Mouse (Mus musculus): ENCODE results near the gene Dscaml1. TPM values are rescaled to one million over a fixed set of nuclear protein-coding genes. Genes with fewer than 3 reads are reported as not detected.

Gene Dscaml1
- total RNA-seq, 2 experiments from 2014 or later, result 0.32 to 0.36 TPM

DNA sequence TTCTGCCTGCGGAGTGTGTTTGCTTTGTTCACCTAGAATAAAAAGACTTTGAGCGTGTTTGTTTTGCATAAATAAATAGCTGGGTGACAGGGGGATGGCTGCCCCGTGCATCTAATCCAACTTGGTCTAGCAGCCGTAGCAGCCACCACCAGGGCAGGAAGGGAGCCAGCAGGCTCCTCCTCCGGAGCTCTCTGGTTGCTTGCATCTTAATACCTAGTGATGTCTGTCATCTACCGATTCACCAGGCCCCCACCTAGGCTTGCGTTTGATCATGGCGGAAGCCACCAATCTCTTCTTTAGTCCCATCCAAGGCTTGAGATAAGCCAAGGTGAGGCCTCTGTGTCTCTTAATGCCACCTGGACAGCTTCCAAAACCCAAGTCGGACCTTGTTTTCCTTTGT, 193.6 kb downstream of the Dscaml1 start:
- no peak for DNase-seq (ENCODE audit: low spot score in 2 of 2)

DNA sequence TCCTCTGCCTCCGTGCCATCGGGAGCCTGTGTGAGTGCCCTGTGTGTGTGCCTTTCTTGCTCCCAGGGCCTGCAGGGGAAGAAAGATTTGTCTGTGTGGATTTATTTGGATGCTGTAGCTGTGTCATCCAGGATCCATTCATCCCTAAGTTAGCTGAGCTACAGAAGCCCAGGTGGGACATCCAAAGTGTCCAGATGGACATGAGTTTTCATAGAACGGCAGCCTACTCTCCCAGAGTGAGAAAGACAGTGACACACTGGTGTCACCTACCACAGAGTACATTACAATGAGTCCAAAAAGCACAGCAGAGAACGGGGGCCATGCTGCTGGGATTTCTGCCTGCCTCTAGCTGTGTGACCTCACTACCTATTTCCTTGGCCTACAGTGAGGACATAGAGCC, 194.5 kb downstream of the Dscaml1 start:
- DNase-seq (ENCODE audit: low spot score in 2 of 2), result no peak

DNA sequence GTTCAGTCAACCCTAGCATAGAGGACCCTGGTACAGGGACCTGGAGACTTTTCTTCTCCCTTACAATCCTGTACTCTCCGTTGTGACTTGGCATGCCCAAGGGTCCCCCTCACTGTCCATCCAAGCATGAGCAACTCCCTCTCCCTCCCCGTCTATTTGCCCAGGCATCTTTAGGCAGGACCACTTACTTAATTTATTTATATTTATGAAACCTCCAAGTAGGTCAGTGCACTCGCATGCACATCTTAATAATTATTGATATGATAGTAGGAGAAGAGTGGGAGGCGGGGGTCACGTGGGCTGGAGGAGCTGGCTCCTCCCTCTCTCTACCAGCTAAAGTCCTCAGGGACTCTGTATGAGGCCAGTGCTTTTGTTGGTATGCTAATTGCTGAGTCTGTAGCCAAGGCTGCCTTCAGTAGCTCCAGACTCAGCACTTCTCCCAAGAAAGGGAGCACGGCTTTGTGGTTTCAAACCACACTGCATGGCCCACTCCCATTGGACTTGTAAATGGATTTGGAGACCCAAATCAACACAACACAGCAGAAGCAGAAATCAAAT, 199.5 kb downstream of the Dscaml1 start:
- no peak for DNase-seq (ENCODE audit: low spot score in 2 of 2)

DNA sequence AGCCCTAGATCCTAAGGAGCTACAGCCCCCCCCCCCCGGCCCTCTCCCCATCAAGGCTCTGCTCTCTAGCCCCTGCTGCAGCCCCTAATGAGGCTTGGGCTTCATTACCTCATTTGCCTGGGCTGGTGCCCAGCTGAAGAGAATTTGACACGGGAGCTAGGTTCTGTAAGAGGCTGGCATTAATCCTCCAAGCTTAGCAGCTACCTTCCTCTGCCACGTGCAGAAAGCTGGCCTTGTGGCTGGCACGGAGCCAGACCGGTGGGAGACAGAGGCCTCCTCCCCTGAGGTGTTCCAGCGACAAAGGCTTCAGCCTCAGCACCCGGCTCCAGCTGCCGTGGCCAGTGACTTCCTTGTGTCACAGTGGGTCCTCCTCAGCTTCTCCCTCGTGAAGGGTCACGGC, 206.1 kb downstream of the Dscaml1 start:
- peak in 1 of 2 experiments; percentile 34 for DNase-seq (ENCODE audit: low spot score in 2 of 2)

DNA sequence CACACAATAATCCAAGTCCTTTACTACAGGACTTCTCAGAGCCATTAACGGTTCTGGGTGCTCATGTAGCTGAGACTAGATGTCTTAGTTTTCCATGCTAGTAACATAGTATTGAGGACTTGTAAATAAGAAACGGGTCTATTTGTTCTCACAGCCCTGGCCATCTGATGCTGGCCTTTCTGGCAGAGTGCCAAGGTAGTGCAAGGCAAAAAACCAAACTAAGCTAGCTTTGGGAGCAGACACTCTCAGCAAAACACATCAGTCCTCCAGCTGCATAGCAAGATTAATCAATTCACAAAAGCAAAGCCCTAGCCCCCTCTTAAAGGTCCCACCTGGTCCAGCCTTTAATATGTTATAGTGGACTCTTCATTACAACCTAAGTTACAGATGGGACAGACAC, 206.6 kb downstream of the Dscaml1 start:
- DNase-seq (ENCODE audit: low spot score in 2 of 2), result peak in 1 of 2 experiments; percentile 58

DNA sequence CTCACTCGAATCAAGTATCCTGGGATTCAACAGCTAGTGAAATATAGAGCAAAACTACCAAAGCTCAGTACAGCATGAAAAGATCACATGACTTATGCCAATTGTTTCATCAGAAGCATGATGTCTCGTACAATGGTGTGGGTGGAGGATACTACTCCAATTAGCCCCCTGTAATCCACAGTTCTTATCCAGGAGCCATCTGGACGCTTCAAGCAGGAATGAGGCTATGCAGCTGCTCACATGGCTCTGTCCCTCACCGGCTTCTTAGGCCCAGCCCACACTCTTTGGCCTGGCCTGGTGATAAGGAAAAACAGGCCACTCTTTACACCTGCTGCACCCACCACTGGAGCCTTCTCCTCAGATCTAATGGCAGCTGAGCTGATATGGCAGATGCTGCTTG, 208.6 kb downstream of the Dscaml1 start:
- DNase-seq (ENCODE audit: low spot score in 2 of 2), result no peak

DNA sequence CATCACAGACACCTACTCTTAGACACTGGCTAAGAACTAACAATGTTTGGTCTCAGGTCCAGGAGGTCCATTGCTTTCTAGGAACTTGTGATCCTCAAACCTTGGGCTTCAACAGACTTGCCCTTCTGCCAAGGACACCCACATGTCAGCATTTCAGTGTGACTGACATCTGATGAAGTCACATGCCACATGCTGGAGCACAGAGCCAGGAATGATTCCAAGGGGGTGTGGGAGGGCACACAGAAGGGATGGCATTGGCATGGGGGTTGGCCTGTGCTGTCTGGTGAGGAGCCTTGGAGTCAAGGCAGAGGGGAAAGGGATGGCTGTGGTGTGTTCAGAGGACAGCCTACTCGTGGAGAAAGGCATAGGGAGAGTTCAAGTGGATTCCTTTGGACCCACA, 210.9 kb downstream of the Dscaml1 start:
- DNase-seq (ENCODE audit: low spot score in 2 of 2), result no peak

DNA sequence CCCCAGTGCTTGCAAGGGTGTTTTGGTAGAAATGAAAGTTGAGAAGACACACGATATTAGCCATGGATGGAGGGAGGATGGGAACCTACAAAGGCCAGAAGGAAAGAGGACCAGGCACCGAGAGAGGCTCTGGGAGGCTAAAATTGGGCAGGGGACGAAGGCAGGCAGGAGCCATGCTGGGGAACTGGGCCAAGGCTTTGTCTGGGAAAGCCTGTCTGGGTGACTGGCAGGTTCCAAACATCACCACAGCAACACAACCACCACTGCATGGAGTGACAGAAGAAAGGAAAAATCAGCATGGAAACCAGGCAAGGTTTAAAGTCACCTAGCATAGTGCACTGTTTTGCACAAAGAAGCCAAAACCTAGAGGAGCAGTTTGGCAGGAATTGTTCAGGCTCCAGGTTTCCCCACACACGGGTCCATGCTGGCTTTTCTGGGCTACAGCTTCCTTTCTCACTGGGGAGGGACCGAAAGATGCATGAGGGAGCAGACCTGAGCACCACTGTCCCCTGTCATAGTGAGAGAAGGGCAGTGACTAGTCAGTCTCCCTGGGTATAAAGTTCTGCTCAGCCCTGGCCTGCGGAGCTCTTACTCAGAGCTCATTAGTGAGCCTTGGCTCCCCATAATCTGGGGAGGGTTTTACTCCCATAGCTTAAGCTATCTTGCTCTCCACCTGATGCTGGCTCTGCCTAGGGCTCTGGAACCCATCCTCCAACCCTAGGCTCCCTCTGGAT, 211.9 kb downstream of the Dscaml1 start:
- DNase-seq (ENCODE audit: low spot score in 2 of 2), result no peak

DNA sequence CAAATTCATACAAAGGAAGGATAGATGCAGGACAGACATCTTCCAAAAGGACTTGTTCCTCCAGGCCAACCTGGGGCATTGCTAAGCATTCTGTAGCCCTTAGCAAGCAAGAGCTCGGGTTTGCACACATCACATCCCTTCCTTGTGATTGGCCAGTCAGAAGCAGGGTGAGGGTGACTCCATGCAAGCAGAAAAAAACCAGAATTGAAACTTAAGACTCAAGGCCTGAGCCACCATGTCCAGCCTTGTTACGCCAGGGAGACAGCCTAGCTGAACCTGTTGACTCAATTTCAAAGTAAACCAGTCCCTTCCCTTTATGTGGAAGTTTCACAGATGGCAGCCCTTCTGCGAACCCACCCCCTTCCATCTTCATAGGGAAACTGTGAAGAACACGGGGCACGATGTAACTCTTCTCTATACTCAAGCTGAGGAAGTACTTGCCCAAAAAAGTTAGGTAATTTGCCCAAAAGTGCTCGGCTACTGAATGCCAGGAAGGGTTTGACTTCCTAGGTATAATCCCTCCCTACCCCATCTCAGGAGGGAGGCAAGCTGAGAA, 218.5 kb downstream of the Dscaml1 start:
- DNase-seq (ENCODE audit: low spot score in 2 of 2), result no peak

DNA sequence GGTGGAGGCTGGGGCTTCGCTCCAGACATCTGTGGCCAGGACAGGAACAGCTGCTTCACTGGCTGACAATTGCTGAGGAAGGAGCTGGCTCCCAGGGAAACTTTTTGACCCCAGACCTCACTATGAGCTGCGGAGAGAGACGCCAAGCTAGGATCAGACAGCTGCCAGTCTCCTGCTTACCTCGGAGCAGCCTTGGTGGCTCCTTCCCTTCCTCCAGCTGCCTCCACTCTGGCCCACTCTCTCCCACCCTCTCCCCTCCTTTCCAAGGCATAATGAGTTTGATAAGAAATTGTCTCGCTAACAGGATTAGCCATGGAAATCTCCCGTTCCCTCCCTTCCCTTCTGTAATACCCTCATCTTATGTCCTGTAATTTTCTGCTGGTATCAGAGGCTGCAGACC, 219.1 kb downstream of the Dscaml1 start:
- no peak for DNase-seq (ENCODE audit: low spot score in 2 of 2)

DNA sequence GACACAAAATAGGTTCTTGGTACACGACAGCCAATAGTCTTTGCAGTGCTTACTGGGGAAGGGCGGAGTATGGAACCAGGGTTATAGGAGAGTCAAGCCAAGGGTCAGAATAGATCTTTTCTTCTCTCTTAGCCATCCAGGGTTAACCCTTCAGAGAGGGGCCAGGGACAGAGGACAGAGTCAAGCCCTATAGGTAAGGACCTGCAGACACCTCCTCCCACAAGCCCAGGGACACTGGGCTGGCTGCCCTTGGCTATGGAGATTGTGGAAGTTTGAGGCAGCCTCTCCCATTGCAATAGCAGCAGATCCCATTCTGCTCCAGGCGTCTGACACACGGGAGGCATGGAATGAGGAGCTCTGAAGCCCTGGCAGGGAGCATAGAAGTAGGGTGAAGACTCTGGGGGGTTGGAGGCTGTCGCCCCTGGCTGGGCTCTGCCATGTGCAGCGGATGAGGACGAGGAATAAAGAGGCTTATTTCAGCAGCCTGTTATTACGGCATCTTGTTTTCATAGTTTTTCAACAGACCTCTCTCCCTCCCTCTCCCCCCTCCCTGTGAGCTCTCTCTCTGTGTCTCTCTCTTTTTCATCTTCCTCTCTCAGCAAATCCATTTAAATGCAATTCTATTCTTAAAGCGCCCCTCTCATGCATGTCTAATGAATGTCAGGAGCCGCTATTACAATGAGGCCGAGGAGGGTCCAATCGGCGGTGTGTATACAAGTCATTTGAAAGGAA, 224.8 kb downstream of the Dscaml1 start:
- no peak for DNase-seq (ENCODE audit: low spot score in 2 of 2)

DNA sequence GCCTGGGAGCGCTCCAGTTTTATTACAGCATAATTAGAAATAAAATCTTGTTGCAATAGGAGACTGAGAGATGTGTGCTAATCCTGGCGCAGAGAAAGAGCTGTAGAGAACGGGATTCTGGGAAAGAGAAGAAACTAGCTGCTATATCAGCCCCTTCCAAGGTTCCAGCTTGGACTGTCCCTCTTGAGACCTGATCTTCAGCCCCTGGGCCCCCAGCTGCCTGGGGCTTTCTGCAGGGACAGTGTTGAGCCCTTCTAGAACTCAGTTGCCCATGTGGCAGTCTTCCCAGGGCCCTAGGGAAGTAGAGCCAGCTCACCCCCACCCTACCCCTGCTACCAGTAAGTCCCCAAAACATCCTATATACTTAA, 225.4 kb downstream of the Dscaml1 start:
- no peak for DNase-seq (ENCODE audit: low spot score in 2 of 2)

DNA sequence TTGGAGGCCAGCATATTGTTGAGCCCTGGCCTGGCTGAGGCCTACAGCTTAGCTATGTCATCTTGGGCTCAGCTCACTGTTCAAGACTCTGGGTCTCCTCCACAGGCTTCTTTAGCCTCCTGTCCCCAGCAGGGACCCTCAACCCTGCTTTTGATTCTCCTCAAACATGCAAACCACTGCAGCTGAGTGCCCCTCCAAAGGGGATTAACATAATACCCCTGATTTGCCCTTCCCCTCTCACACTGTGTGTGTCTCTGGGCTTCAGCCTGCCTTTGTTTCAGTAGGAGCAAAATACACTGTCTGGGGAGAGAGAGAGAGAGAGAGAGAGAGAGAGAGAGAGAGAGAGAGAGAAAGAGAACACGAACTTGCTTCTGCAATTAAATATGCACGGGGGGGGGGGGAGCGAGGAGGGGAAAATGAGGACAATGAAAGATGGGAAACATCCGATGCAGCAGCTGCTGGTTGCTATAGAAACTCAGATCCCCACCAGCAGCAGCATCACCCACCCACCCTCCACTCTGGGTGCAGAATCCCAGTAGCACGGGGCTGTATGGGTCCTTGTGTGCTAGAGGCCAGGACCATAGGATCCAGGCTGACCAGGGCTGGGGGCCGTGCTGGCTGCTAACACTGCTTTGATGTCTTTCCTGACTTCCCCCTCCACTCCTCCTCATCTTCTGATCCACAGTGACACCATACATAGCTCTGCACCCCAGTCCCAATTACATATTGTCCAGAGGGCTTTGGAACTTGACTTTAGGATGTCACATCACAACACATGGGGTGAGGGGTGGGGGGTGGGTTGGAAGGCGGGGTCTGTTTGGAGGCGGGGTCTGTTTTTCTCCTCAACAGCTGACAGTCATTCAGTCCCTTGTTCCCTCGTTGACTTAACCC, 231.0 kb downstream of the Dscaml1 start:
- DNase-seq (ENCODE audit: low spot score in 2 of 2), result no peak

DNA sequence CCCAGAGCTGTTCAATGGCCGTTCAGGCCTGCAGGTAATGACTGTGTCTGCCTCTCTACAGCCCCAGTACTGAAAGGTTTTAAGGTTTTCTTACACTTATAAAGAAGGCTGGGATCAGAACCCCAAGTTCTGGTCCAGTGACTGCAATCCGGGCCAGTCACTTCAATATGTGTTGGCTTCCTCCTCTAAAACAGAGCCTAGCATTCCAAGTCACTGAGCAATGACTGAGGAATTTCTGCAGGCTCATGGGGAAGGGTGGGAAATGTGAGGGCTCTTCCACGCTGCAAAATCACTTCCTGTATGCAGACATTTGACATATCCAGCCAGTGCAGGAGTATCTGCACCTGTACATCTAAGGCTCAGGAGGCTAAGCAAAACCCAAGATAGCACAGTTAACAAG, 233.8 kb downstream of the Dscaml1 start:
- DNase-seq (ENCODE audit: low spot score in 2 of 2), result no peak

DNA sequence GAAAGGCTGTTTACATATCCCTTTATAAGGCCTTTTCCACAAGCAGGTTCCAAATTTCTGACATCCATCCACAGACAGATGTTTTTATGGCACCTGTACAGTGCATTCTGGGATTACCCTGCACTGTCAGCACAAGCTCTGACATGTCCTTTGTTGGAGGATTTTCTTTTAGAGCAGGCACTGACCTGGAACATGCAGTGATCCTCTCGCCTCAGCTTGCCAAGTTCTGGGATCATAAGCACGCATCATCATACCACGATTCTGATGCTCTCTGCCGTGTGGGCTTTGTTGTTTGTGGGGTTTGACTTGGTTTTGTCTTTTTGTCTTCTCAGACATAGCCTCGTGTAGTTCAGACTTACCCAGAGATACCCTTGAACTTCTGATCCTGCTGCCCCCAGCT, 236.0 kb downstream of the Dscaml1 start:
- DNase-seq (ENCODE audit: low spot score in 2 of 2), result no peak

DNA sequence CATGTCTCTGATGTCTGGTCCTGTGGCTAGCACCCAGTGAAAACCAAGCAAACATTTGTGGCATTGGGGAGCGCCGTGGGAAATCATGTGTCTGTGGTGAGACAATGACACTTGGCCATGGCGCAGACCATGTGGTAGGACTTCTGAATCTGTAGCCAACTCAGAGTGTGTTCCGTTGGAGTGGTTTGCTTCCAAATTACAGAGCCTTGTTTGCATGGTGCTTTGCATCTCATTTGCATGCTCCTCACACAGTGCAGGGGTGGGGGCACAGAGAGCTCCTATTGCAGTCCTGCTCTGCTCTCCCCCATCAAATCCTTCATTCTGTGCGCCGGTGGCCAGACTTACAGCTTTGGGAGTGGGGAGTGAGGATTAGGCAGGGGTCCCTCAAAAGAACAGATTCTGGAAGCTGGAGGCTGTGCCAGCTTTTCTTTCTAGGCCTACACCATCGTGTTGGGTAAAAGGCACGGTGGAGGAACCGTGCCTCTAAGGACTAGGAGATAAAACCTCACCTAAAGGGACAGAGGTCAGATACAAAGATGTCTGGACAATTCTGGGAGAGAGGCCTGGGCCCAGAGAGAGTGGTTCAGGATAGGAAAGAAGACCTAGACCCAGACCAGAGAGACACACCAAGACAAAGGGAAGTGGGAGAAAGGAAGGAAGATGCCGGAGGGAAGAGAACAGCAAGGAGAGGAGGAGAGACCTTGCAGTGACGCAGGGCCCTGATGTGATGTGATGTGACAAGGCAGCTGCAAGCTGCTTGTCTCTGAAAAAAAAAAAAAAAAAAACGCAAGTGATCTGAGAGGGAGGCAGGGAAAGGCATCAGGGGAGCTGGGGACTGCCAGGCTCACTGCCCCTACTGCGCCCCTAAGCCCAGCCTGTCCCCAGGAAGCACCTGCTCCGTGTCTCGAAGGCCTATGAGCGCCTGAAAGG, 237.2 kb downstream of the Dscaml1 start:
- DNase-seq (ENCODE audit: low spot score in 2 of 2), result no peak

DNA sequence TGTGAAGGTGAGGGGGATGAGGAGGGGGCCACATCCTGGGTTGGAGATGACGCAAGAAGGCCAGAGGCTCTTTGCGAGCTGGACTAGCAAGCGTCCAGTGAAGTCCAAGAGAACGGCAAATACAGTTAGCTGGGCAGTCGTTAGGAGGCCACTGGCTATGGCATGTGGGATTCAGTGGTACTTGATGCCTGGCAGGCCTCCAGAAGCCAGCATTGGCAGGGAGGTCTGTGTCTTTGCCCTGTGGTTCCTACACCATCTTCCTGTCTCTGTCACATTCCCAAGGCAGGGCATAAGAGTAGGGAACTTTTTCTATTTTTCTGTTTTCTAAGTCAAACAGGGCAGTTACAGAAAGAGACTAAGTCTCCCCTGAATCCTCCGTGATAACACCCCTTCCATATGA, 237.9 kb downstream of the Dscaml1 start:
- no peak for DNase-seq (ENCODE audit: low spot score in 2 of 2)

DNA sequence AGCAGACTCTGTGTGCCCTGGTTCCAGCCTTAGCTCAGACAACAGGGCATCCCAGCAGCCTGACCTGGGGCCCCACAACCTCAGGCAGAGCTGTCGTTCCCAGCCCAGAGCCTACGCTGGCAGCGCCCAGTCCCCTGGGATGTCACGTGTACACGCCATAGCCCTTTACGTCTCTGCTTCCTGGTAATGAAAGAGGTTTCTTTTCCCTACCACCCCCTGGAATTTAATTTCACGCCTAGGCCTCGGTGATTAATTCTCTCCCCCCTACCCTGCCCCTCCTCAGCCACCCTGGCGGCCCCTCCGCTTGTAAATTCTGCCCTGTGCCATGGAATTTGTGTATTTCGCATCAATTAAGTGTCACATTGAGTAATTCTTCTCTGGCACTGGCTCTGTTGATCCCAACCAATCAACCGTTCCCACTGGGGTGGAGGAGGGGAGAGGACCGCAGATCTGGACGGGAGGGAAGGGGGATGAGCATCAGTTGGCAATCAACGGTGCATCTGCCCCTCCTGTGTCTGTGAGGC, 238.5 kb downstream of the Dscaml1 start:
- peak in 1 of 2 experiments; percentile 40 for DNase-seq (ENCODE audit: low spot score in 2 of 2)

DNA sequence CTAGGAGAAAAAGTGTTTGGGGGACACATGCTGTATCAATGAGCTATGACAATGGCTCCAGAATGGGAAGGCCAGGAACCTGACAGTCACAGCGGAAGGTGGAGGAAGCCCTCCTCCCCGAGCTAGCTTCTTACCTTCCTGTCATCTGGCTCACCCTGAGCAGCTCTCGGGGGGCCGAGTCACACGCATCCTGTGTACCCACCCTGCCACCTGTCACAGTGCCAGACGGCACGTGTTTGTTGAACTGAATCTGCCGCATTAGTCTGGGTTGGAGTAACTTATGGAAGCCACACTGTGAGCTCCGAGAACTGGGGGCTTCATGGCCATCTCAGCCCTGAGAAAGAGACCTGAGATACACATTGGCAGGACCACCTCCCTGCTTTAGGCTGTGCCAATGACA, 249.5 kb downstream of the Dscaml1 start:
- no peak for DNase-seq (ENCODE audit: low spot score in 2 of 2)

DNA sequence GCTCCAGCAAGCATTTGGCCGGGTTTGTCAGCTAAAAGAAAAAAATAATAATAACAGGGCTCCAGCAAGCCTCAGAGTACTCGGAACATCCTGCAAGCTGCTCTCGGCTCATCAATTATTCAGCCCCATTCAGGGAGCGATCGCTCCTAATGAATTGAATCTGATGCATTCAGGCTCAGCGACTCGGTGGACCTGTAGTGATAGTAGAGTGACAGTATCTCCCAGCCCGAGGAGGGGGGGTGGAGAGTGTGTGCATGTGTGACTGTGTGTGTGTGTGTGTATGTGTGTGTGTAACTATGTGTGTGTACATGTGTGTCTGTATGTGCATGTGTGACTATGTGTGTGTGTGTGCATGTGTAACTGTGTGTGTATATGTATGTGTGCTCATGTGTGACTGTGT, 250.2 kb downstream of the Dscaml1 start:
- no peak for DNase-seq (ENCODE audit: low spot score in 2 of 2)

Data from gastrocnemius, postnatal 4 days (tissue).